Mouse (Mus musculus) heart, postnatal 36 days (tissue): ENCODE measurements around the gene Ric1. TPM values are rescaled to one million over a fixed set of nuclear protein-coding genes. Genes with fewer than 3 reads are reported as not detected.
"Not testable (repeated sequence)": the region's sequence is repeated elsewhere in the genome, so short reads cannot be mapped to it uniquely, and the experiment has no call there.

ENCODE experiments used
- DNase-seq, 2 experiments: peaks; one replicate each; pipeline ENCODE4 v3.0.0; 2021 to 2022
- intact Hi-C: fragments of 180-260 bp; cut with DNase I; formaldehyde crosslinking; loops from one replicate; pipeline ENCODE4 v1.15.1; 2025
- total RNA-seq, 2 experiments: library from RNA; stranded (reverse); gene quantifications; 2 replicates each; pipeline ENCODE4 v1.2.3; 2021

Gene Ric1
- total RNA-seq, 2 experiments from 2014 or later, result 23.6 to 25.0 TPM

DNA sequence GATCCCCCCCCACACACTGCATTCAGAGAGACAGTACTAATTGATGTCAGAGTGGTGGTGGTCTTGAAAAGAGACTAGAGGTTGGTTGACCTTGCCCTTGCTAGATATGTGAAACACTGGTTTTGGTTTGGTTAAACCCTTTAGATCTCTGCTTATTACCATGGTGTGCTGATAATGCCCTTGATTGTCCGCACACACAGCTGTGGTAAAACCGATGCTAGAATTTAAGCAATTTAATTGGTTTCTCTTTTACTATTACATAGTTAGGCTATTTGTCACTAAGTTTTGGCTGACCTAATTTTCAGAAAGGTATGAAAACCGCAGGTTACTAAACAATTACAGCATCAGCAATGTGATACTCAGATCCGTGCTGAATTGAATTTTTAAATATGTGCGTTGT lies 1.6 kb downstream of the Ric1 start:
- no peak for DNase-seq
- intact Hi-C loops, result loop anchor here (2.0 kb wide), 1 partner anchor 39 kb away; no protein-coding TSS in a partner anchor

DNA sequence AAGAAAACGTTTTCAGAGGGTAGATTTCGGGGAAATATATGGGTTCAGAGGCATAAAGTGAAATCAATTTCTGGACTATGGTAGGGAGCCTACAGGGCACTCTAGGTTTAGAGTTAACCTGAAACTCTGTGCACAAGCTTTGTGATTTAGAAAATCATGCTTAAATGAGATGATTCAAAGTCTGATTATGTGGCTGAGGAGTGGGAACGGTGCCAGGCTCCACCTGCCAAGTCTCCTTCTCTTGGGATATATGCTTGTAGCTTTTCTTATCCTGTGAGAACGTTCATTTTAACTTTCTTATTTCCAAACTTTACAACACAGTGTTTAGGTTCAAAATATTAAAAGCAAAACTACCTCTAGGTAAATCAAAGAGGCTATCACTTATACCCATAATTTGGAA lies 2.5 kb downstream of the Ric1 start:
- intact Hi-C loops, result no loop called here
- DNase-seq, result peak in 1 of 2 experiments; percentile 55

DNA sequence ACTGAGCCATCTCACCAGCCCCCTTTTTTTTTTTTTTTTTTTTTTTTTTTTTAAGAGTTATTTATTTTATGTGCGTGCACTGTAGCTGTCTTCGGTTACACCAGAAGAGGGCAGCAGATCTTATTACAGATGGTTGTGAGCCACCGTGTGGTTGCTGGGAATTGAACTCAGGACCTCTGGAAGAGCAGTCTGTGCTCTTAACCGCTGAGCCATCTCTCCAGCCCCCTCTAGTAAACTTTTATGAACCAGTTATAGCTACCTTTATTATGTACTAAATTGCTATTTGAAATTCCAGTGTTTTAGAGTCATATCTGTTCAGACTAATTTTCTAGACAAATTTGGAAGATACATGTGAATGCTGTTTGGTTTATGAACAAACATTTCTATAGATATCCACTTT lies 3.5 kb downstream of the Ric1 start:
- intact Hi-C loops, DNase-seq: not testable (repeated sequence)

DNA sequence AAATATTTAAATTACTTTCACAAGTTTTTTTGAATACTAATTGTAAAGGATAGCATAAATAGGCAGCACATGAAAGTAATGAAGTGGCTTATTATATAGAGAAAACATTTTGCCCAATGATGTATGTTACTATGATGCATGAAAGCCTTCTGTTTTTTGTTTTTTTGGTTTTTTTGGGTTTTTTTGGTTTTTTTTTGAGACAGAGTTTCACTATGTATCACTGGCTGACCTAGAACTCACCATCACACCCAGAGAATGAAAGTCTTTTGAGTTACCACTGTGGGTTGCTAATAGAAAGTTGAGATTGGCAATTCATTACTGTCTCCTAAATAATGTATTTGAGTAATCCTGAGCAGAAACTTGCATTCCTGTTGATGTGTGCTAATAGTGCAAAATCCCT lies 4.8 kb downstream of the Ric1 start:
- intact Hi-C loops, result no loop called here
- DNase-seq, result no peak

DNA sequence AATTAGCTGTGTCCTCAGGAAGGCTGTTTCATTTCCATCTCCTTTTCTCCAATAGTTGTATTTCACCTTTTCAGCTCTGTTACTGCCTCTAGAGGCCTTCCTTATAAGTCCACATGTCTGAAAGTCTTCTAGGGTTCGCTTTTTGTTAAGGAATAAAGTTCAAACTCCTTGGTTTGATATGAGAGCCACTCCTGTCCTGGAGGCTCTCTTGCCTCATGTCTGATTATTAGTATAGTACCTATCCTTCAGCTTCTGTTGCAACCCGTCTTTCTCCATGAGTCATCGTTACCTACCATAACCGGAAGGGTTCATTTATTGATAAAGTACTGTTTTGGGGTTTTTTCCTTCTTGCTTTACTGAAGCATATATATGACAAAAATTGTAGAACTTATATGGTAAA lies 5.2 kb downstream of the Ric1 start:
- intact Hi-C loops, result no loop called here
- no peak for DNase-seq

DNA sequence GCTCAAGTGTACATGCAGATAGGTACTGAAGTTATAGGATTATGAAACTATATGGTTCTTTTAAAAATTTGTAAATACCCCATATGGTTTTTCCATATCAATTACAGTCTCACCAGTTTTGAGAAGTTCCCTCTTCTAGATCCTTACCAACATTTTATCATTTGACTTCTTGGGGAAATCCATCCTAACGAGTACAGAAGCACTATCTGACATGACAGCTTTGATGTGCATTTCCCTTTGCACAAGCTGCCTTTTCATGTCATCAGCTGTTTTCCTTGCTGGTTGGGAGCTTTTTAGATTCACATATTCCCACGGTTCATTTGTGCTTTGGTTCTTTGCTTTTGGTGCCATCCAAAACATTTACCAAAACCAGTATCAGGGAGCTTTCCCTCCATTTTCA lies 6.5 kb downstream of the Ric1 start:
- intact Hi-C loops, result no loop called here
- DNase-seq, result no peak

DNA sequence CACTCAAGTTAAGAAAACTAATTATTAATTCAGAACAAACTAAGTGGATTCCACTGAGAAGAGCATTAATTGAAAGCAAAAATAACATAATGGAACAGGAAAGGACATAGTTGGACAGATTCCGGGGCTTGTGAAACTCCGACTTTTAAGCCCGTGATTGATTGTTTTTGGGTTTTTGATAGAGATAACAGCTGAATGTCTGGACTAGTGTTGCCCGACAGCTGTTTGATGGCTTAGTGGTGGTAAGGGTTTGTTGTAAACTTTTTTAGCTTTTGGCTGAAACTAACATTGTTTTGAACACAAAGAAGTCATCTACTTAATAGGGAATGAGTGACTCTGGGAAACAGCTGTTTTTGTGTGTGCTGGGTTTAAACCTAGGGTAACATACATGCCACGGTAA lies 11.9 kb downstream of the Ric1 start:
- DNase-seq, result peak in 1 of 2 experiments; percentile 18
- intact Hi-C loops, result no loop called here

DNA sequence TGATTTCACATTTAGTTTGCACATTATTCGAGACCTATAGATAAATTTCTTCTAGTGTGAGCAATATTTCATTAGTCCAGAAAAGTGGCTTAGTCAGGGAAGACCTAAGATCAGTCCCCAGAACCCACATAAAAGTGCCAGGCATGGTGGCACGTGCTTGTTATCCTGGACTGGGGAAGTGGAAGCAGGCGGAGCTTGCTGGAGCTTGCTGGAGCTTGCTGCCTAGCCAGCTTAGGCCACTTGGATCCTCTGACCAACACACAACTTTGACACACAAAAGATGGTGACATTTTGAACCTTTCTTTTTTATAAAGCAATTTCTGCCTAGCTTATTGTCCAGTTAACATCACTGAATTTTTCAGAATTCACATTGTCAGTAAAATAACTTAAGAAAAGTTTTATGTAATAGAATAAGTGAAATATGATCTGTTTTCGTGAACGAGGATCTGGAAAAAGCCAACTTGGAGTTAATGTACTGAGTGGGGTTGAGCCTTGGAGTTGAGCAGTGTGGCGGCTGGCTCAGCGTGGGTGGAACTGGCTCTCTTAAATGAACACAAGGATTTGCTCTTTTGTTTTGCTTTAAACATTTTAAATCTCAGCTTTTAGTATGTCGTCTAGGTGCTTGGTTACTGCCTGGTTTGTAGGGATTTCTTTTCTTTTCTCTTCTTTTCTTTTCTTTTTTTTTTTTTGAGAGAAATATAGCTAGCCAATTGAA lies 20.3 kb downstream of the Ric1 start:
- no peak for DNase-seq
- intact Hi-C loops, result no loop called here

DNA sequence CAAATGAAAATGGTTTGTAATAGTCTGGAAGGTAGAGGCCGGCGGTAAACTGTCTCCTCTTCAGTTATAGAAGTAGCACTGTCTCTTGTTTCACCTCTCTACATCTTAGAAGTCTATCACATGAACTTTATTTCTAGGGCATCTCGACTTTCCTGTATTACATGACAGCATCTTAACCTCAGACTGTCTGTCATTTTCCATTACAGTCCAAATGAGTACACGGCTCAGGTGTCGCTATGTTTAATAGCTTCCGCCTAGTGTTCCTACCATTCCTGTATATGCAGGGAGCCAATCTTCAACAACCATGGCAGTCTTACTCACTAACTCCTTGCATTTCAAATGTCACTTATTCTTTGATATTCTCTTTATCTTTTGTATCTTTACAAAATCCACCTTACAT lies 21.9 kb downstream of the Ric1 start:
- no peak for DNase-seq
- intact Hi-C loops, result no loop called here

DNA sequence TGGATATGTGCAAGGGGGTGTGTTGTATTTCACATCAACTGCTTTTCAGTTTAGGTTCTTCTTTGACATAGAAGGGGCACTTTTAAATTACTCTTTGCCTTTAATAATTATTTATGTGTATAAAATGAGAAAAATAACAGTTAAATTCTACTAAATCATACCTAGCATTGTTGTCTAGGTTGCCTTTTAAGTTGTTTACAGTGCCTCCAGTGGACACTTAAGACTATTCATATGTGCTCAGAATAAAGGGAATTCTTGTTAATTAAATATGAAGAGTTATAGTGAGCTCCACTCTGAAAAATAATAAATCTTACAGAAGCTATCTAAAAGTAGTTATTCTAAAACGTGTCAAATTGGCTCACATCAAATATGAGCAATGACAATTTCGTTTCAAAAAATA lies 28.5 kb downstream of the Ric1 start:
- intact Hi-C loops, result no loop called here
- no peak for DNase-seq

DNA sequence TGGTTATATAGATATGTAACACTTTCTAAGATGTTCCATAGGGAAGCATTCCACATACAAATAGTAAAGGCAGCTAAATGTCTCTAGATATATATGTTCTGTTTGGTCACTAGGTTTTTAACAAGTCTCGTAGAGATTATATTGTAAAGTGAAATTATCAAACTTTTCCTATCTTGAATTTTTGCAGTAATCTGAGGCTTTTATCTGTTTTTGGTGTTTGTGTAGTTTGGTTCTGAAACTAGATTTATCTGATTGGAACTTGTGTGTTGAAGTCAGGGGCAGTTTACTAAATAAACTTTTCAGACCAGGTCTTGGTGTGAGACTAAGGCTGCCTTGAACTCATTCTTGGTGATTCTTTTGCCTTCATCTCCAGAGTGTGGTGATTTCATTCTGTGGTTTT lies 29.0 kb downstream of the Ric1 start:
- intact Hi-C loops, result no loop called here
- no peak for DNase-seq

DNA sequence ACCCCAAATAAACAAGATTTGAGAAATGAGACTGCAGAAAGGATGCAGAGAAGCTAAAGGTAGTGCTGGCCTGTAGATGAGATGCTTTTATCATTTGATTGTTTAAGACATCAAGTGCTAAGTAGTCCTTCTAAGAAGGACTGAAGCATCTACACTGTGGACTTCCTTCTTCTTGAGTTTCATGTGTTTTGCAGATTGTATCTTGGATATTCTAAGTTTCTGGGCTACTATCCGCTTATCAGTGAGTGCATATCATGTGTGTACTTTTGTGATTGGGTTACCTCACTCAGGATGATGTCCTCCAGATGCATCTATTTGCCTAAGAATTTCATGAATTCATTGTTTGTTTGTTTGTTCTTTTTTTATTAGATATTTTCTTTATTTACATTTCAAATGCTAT lies 29.9 kb downstream of the Ric1 start:
- DNase-seq, intact Hi-C loops: not testable (repeated sequence)

DNA sequence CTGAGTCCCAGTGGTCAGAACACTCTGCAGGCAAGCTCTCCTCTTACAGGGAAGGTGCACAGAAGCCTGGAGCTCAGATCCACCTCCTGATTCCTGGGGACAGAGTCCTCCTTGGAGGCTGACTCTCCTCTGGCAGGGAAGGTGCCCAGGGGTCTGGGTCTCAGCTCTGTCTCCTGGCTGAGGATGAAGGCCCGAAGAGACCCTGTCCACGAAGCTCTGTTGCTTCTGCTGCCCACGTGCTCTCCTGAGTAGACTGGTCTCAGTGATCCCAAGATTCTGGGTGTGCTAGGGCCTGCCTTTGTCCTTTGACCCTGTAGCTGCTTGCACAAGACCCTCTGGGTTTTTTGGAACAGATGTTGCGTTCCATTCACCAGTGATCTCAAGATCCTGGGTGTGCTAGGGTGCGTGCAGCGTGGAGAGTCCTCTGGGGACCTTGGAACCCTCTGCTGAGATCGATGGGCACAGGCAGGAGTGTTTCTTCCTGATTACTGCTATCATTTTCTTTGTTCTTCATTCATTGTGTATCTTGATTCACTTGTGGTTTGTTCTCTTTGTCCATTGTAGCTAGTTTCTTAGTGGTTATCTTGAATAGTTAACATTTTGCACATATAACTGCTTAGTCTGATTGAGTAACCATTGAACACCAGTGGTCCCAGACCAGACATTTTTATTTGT lies 35.2 kb downstream of the Ric1 start:
- intact Hi-C loops, DNase-seq: not testable (repeated sequence)

DNA sequence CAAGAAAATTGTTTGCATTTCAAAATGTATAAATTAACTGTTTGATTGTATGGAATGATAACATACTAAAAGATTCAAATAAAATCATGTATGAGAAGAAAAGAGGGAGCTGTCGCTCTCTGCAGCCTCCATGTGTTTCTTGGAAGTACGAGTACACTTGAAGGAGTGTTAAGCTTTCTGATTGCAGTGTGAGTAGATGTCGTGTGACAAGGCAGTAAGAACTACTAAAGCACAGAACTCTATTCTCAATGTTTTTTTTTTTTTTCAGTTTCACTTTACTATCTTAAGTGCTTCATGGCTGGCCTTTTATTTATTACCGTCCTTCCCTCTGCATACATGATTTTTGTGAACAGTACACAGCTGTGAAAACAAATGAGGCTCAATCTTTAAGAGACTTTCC lies 40.1 kb downstream of the Ric1 start:
- no peak for DNase-seq
- intact Hi-C loops, result loop anchor here (2.0 to 10.0 kb wide), 3 partner anchors 39 to 117 kb away; partner anchors contain the start of gene Ric1

DNA sequence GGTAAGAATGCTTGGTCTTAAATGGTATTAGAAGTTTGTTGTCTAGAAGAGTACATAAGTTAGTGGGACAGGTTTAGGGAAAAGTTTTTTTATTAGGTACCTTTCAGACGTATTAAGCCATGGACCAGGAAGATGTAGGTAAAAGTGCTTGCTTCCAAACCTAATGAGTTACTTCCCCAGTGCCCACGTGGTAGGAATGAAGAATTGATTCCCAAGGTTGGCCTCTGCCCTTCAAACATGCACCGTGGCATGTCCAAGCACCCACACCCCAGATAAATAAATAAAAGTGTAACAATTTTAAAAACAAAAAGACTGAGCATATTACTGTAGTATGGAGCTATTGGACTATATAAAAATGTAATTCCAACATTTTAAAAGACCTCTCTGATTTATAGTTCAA lies 40.5 kb downstream of the Ric1 start:
- DNase-seq, result no peak
- intact Hi-C loops, result loop anchor here (2.0 to 10.0 kb wide), 3 partner anchors 40 to 118 kb away; partner anchors contain the start of gene Ric1

DNA sequence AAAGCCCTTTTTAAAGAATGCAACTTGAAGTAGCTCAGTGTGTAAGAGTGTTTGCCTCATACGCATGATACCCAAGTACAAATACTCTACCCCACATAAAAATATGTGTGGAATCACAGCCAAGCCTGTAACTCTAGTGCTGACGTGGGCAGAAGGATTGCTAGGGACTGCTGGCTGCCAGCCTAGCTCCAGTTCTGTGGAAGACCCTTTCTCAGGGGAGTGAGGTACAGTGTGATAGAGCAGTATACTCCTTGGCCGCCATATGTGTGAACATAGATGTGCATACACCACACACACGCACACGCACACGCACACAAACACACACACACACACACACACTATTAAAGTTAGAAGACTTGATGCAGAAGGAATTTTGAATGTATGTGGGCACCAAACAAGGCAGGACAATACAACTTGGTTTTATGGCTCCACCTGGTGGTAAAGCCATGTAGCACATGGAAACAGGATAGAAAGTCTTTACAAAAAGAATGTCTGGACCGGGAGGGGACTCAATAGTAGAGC lies 41.2 kb downstream of the Ric1 start:
- intact Hi-C loops, result loop anchor here (2.0 to 10.0 kb wide), 3 partner anchors 41 to 119 kb away; partner anchors contain the start of gene Ric1
- DNase-seq, result peak; percentile 53 to 68

DNA sequence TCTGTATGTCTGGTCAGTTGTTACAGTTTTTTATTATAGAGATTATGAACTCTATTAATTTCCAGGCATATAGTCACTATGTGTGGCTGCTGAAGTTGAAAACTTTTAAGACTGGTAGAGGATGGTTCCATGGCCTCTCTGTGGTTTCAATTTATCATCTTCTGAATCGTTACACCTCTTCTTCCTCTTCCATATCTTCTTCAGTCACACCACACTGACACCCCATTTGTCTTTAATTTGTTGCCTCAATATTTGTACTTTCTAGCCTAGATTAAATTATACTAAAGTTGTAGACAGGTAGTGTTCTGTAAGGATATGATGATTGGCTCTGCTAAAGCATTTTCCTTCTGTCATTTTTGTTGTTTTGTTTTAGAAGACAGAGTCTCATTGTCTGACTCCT lies 44.4 kb downstream of the Ric1 start:
- DNase-seq, result no peak
- intact Hi-C loops, result loop anchor here (10.0 kb wide), 1 partner anchor 122 kb away; no protein-coding TSS in a partner anchor

DNA sequence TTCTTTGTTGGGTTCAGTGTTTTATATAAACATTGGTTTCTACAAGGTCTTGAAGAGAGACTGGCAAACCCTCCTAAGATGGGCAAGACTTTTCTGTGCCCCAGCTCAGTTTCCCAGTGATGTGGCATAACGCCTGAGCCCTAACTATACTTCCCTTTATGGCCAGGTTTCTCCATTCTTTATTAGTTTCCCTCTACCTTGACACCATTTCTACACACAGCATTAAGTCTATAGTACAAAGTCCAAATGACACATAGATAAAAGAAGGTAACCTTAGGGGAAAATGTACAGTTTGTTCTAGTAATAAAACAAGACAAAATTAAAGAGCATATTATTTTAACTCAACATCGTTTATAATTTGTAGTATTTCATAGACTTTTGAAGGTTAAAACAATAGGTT lies 60.4 kb downstream of the Ric1 start:
- intact Hi-C loops, result no loop called here
- DNase-seq, result no peak

DNA sequence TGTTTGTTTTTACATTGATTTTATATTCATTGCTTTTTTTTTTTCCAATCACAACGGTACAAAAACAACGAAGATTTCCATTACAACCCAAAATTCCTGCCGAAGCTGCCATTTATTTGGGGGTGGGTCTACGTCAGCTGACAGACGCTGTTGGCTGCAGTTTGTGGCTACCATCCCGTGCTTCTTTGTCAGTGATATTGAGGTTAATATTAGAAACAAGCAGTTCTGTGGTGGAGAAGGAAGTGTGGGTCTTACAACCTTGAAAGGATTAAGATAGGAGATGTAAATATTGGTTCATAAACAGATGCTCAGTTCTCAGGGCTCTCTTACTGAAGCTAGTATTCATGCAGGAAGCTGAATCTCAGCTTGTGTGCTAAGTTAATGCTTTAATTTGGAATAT lies 61.7 kb downstream of the Ric1 start:
- intact Hi-C loops, result no loop called here
- no peak for DNase-seq

DNA sequence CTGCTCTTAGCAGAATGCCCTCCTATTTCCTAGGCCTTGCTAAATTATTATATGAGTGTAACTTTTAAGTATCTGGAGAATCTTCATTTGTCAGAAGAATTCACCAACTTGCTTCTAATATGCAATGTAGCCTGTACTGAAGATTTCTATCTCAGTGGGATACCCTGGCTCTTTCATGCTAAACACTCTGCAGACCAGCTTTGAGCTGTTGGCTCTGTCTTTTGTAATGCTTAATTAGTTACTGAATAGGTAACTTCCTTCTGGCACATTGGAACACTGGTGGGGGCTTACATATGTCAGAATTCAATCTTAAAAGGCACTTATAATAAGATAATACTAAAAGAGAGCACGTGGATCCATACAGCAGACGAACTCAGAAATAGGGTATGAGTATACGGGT lies 71.7 kb downstream of the Ric1 start:
- intact Hi-C loops, DNase-seq: not testable (repeated sequence)

DNA sequence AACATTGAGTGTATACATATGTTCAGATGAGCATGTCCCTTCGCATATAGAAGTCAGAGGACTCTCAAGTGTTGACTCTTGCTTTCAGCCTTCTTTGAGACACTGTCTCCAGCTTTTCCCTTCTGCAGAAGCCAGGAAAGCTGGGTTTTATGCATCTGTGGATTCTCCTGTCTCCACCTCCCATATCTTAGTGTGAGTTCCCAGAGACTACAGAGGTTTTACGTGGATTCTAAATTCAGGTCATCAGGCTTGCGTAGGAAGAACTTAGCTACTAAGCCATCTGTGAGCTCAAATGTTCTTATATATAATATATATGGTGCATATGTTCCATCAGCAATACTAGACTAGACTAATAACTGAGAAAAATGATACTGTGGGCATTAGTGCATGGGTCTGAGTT lies 74.2 kb downstream of the Ric1 start:
- intact Hi-C loops, result no loop called here
- no peak for DNase-seq

DNA sequence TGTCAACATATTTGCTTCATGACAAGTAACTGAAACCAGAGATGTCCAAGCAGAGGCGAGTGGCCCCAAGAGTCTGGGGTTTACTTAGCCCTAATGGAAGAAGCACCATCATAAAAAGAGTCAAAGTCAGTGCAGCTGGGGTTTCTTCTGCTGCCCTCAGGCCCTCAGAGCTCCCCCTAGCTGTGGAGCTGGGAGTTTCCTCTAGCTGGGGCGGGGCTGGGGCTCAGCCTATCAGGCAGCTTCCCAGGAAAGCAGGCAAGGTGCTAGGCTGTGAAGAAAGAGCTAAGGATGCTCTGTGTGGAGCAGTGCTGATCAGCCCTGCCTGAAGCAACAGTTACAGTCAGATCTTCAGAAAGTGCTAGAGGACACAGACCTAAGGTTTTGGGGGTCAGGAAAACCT lies 74.9 kb downstream of the Ric1 start:
- intact Hi-C loops, result no loop called here
- no peak for DNase-seq
